ENCODE assay signal across 8 mouse cellular contexts in genomic region chr10:74920853-74921567, GRCm38 (mm10). TPM values are rescaled to one million over a fixed set of nuclear protein-coding genes. Genes with fewer than 3 reads are reported as not detected.
DNase-seq lines count a peak whose midpoint lies in the region; ATAC-seq lines count a peak whose summit lies in the region.

No protein-coding gene starts in this region.

- WGBS in midbrain, embryonic 14.5 days = 45% methylated on average over 17 of the region's 17 CpGs
- 38% methylated on average over 17 of the region's 17 CpGs for WGBS in stomach, embryonic 14.5 days

- H3K27me3 ChIP-seq in midbrain, embryonic 14.5 days (ENCODE audit: control insufficient read depth, insufficient read depth, low read length) = no peaks in the 10 kb centered on the region
- H3K27me3 ChIP-seq in stomach, embryonic 14.5 days (ENCODE audit: control insufficient read depth, insufficient read depth, low read length) = no peaks in the 10 kb centered on the region

- no peak overlapping the region for H3K4me2 ChIP-seq in midbrain, embryonic 14.5 days (ENCODE audit: low read length)
- H3K4me2 ChIP-seq in stomach, embryonic 14.5 days (replicated peaks; ENCODE audit: low read depth, low read length) = no peak overlapping the region

- no peak overlapping the region for H3K27ac ChIP-seq in midbrain, embryonic 14.5 days (replicated peaks; ENCODE audit: low read depth, low read length)
- H3K27ac ChIP-seq in stomach, embryonic 14.5 days (ENCODE audit: low read length) = no peak overlapping the region

- intact Hi-C loops in heart, postnatal 14 days (cut with DNase I) = loop anchor here (5.0 kb wide), 1 partner anchor 231 kb away; no protein-coding TSS in a partner anchor

- no peaks in the 10 kb centered on the region for H3K9me3 ChIP-seq in midbrain, embryonic 14.5 days (ENCODE audit: control insufficient read depth, low read length)
- no peaks in the 10 kb centered on the region for H3K9me3 ChIP-seq in stomach, embryonic 14.5 days (ENCODE audit: control insufficient read depth, low read depth, low read length)

- ATAC-seq in midbrain, embryonic 14.5 days (ENCODE audit: low FRiP score, low TSS enrichment) = peak; percentile 49
- ATAC-seq in stomach, embryonic 14.5 days (ENCODE audit: insufficient number of reproducible peaks, insufficient read depth, low FRiP score, low read depth) = peak; percentile 61

- DNase-seq in 416B (ENCODE audit: low read depth) = peak; percentile 73
- DNase-seq in CD4-positive helper T cell, adult 2 months (ENCODE audit: low read depth, low spot score) = peak; percentile 61
- peak; percentile 54 for DNase-seq in embryo, embryonic 10.5 days (ENCODE audit: low spot score)
- peak; percentile 22 to 45 for DNase-seq in heart, postnatal 14 days
- peak; percentile 71 to 80 for DNase-seq in kidney, postnatal 4 days
- peak; percentile 87 for DNase-seq in midbrain, embryonic 14.5 days
- no peak for DNase-seq in urinary bladder, postnatal 10 days (ENCODE audit: low spot score)

- H3K4me1 ChIP-seq in midbrain, embryonic 14.5 days (ENCODE audit: control insufficient read depth, insufficient read depth, low read length) = 0 out of 2 replicates have a peak, but pooled peaks cover 4% of the 10 kb centered on the region
- 0 out of 2 replicates have a peak, but pooled peaks cover 4% of the 10 kb centered on the region for H3K4me1 ChIP-seq in stomach, embryonic 14.5 days (ENCODE audit: control insufficient read depth, insufficient read depth, low read length)

- no peak overlapping the region for H3K9ac ChIP-seq in midbrain, embryonic 14.5 days (replicated peaks; ENCODE audit: low read length)
- H3K9ac ChIP-seq in stomach, embryonic 14.5 days (replicated peaks; ENCODE audit: low read depth, low read length) = no peak overlapping the region

- H3K4me3 ChIP-seq in midbrain, embryonic 14.5 days (replicated peaks; ENCODE audit: low read depth, low read length) = no peak overlapping the region
- H3K4me3 ChIP-seq in stomach, embryonic 14.5 days (ENCODE audit: low read depth, low read length) = no peak overlapping the region

- no peaks in the 10 kb centered on the region for H3K36me3 ChIP-seq in midbrain, embryonic 14.5 days (ENCODE audit: control insufficient read depth, insufficient read depth, low read length)
- H3K36me3 ChIP-seq in stomach, embryonic 14.5 days (ENCODE audit: control insufficient read depth, insufficient read depth, low read length) = no peaks in the 10 kb centered on the region

RNA-seq across cellular contexts. Expression of gene Gnaz, which starts 46.0 kb away (rescaled TPM):
- under 1 TPM; 0.60 to 0.98 TPM for total RNA-seq in heart, postnatal 14 days (2021)
- polyA plus RNA-seq in midbrain, embryonic 14.5 days (2014; fragmentation: Nextera tagmentation; extraction: Ambion mirVana) = 60.6 and 82.2 TPM in 2 replicates
- 4.8 and 6.1 TPM in 2 replicates for polyA plus RNA-seq in stomach, embryonic 14.5 days (2014; fragmentation: Nextera tagmentation; extraction: Ambion mirVana)
